Mouse (Mus musculus) liver, embryonic 15.5 days (tissue): ENCODE data around the gene Selenov. TPM values are rescaled to one million over a fixed set of nuclear protein-coding genes. Genes with fewer than 3 reads are reported as not detected.
"Not testable (repeated sequence)": the region's sequence is repeated elsewhere in the genome, so short reads cannot be mapped to it uniquely, and the experiment has no call there.

ENCODE experiments used
- ATAC-seq: fragments of 200-750 bp; cut with Nextera tagmentation; 2 replicates; pipeline ENCODE4 v1.8.0; 2017; ENCODE audit warnings: moderate number of reproducible peaks, mild to moderate bottlenecking, moderate library complexity; ENCODE audit not compliant: insufficient read depth
- H3K27ac ChIP-seq: fragments of 300-500 bp; sonication (generic); replicated peaks from 2 replicates; pipeline ENCODE4 v1.5.1; 2015; ENCODE audit warnings: mild to moderate bottlenecking, inconsistent platforms
- H3K27me3 ChIP-seq: fragments of 300-500 bp; sonication (generic); 2 replicates; pipeline ENCODE4 v1.6.1; 2015; ENCODE audit warnings: mild to moderate bottlenecking, inconsistent platforms
- H3K36me3 ChIP-seq: fragments of 300-500 bp; sonication (generic); replicated peaks from 2 replicates; pipeline ENCODE4 v1.6.1; 2015; ENCODE audit warnings: moderate library complexity, mild to moderate bottlenecking, inconsistent platforms
- H3K4me1 ChIP-seq: fragments of 300-500 bp; sonication (generic); replicated peaks from 2 replicates; pipeline ENCODE4 v1.6.1; 2015; ENCODE audit warnings: inconsistent platforms
- H3K4me2 ChIP-seq: fragments of 300-500 bp; sonication (generic); 2 replicates; pipeline ENCODE4 v1.6.1; 2015; ENCODE audit warnings: moderate library complexity, mild to moderate bottlenecking, inconsistent platforms
- H3K4me3 ChIP-seq: fragments of 300-500 bp; sonication (generic); replicated peaks from 2 replicates; pipeline ENCODE4 v1.5.1; 2015; ENCODE audit warnings: mild to moderate bottlenecking, inconsistent platforms
- H3K9ac ChIP-seq: fragments of 300-500 bp; sonication (generic); 2 replicates; pipeline ENCODE4 v1.6.1; 2015; ENCODE audit warnings: moderate library complexity, mild to moderate bottlenecking, inconsistent platforms
- H3K9me3 ChIP-seq: fragments of 300-500 bp; sonication (generic); replicated peaks from 2 replicates; pipeline ENCODE4 v1.6.1; 2016; ENCODE audit warnings: inconsistent platforms
- WGBS: fragments of 180-500 bp; shearing (Covaris S2); methylation state at CpG from one replicate; pipeline ENCODE4 v1.1.7; 2015; ENCODE audit warnings: mixed read lengths; ENCODE audit not compliant: insufficient replicate concordance; 5-methylcytosine and 5-hydroxymethylcytosine counted together
- polyA plus RNA-seq: library from polyadenylated mRNA; unstranded; fragments of >200 nt; fragmentation: Nextera tagmentation; extraction: Ambion mirVana; gene quantifications from 2 replicates; pipeline ENCODE4 v1.2.1, GENCODE M21; 2015

The Selenov gene
- polyA plus RNA-seq, 1 experiment from 2014 or later: 0.07 TPM

- Histone ChIP-seq H3K9ac (no peak overlapping the region), H3K4me3 (no peak overlapping the region), H3K9me3 (no peaks in the 10 kb centered on the region), H3K27me3 (peaks cover 30% of the 10 kb centered on the region), H3K27ac (no peak overlapping the region), H3K4me2 (no peak overlapping the region), H3K36me3 (no peaks in the 10 kb centered on the region), H3K4me1 (peaks cover 7% of the 10 kb centered on the region)
- WGBS: 4% methylated on average over 15 of the region's 15 CpGs
- ATAC-seq: no peak
Observed at GRCm38 (mm10) chr7:28263786-28264185, 27.2 kb downstream of the Selenov start.

DNA sequence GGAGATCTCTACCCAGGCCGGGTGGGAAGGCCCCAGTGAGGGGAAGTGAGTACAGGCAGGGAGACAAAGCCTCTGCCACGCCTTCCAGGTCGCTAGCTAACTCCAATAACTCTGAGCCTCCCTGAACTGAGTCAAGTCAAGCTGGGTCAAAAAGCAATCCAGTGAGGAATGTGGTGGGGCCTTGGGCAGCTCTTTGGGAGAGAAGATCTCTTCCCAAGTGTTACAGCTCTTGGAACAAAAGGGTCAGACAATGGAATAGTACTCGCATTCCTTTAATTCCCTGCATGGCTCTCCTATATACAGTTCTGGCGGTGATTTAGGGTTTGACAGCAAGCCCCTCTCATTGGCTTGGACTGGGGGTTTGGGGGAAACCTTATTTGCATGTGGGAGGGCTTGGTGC is 28.1 kb downstream of the Selenov start:
- Histone ChIP-seq H3K9ac (no peak overlapping the region), H3K4me3 (no peak overlapping the region), H3K9me3 (no peaks in the 10 kb centered on the region), H3K27me3 (peaks cover 21% of the 10 kb centered on the region), H3K36me3 (no peaks in the 10 kb centered on the region), H3K4me2 (no peak overlapping the region), H3K4me1 (no peaks in the 10 kb centered on the region), H3K27ac (no peak overlapping the region)
- WGBS: 44% methylated on average over 5 of the region's 5 CpGs
- ATAC-seq: no peak

DNA sequence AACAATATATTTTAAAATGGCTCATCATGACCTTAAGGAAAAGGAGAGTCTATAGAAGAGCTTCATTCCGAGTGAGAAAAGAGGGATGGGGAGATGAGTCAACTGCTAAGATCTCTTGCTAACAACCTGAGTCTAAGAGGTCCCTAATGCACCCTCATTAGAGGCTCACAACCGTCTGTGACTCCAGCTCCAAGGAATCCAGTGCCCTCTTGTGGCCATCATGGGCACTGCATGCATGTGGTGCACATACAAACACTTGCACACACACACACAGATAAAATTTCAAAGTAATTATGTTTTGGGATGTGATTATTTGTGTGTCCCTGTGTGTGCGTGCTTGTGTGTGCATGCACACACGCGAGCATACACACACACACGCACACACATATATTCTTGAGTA is 35.5 kb downstream of the Selenov start:
- Histone ChIP-seq H3K9me3 (peaks cover 5% of the 10 kb centered on the region; the same call in 1 of the 2 replicates), H3K9ac (no peak overlapping the region), H3K4me1 (no peaks in the 10 kb centered on the region), H3K36me3 (no peaks in the 10 kb centered on the region), H3K27me3 (no peaks in the 10 kb centered on the region), H3K4me3 (no peak overlapping the region), H3K4me2 (no peak overlapping the region), H3K27ac (no peak overlapping the region)
- WGBS: 62% methylated on average over 6 of the region's 6 CpGs
- no peak for ATAC-seq

DNA sequence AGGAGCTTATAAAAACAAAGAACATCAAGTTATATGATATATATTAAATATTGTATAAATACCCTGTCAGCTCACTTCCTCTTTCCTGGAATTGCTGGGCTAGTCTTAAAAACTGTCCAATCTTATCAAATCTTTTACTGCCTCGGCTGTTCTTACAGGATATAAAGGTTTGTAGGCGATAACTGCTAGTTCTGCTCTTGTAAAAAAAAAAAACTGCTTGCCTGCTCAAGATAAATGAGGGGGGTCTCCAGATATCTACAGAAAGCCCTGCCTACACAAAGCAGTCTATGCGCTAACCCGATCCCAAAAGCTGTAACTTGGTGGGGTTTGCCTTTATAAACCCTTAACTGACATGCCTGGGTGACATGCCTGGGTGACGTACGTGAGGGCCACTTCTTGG is 36.4 kb downstream of the Selenov start:
- ATAC-seq: no peak
- peaks cover 5% of the 10 kb centered on the region; the same call in 1 of the 2 replicates for H3K9me3 ChIP-seq
- no peak overlapping the region for H3K4me2 ChIP-seq
- H3K4me1 ChIP-seq: no peaks in the 10 kb centered on the region
- H3K27me3 ChIP-seq: no peaks in the 10 kb centered on the region
- WGBS: 33% methylated on average over 6 of the region's 6 CpGs
- no peak overlapping the region for H3K27ac ChIP-seq
- no peaks in the 10 kb centered on the region for H3K36me3 ChIP-seq
- H3K9ac ChIP-seq: no peak overlapping the region
- no peak overlapping the region for H3K4me3 ChIP-seq

DNA sequence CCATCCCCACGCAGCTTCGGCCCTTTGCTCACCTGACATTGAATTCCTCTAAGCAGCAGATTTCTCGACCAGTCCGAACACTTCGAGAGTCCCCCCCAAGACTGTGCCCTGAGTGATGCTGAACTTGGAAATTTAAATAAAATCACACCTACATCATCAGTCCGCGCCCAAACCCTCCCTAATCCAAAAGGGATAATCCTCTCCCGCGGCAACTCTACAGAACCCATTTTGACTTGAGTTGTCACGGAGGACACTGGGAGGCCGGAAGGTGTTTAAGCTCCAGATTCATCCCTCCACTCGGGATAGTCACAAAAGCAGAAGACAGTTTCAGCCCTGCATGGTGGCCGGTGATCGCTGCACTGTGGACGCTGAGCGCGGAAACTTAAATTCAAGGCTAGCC is 39.0 kb downstream of the Selenov start:
- no peak for ATAC-seq
- no peaks in the 10 kb centered on the region for H3K36me3 ChIP-seq
- H3K9me3 ChIP-seq: peaks cover 5% of the 10 kb centered on the region; the same call in 1 of the 2 replicates
- no peak overlapping the region for H3K9ac ChIP-seq
- no peaks in the 10 kb centered on the region for H3K4me1 ChIP-seq
- WGBS: 76% methylated on average over 17 of the region's 17 CpGs
- no peak overlapping the region for H3K4me2 ChIP-seq
- H3K4me3 ChIP-seq: no peak overlapping the region
- no peaks in the 10 kb centered on the region for H3K27me3 ChIP-seq
- no peak overlapping the region for H3K27ac ChIP-seq

DNA sequence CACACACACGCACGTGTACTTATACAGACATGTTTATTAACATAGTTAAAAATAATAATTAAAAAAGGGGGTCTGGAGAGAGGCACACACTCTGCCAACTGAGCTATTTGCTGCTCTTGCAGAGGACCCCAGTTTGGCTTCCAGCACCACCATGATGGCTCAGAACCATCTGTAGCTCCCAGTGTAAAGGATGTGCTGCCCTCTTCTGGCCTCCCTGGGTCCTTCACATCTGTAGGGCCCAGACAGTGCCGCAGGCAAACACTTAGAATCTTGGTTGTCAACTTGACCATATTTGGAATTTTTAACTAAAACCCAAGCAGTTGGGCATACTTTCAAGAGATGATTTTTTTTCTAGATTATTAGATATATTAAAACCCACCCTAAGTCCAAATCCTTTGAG is 42.0 kb downstream of the Selenov start:
- H3K27me3 ChIP-seq: no peaks in the 10 kb centered on the region
- 63% methylated on average over 3 of the region's 3 CpGs for WGBS

GRCm38 (mm10) chr7:28243943-28244342 is 47.0 kb downstream of the Selenov start:
- H3K9me3 ChIP-seq, H3K36me3 ChIP-seq, H3K27ac ChIP-seq, H3K4me3 ChIP-seq, H3K4me2 ChIP-seq, ATAC-seq, H3K4me1 ChIP-seq, H3K9ac ChIP-seq, H3K27me3 ChIP-seq: not testable (repeated sequence)
- WGBS: 30% methylated on average over 2 of the region's 2 CpGs

More for the DNA sequence above, 42.0 kb downstream of the Selenov start:
- Histone ChIP-seq H3K4me2 (no peak overlapping the region), H3K4me3 (no peak overlapping the region), H3K4me1 (no peaks in the 10 kb centered on the region), H3K36me3 (no peaks in the 10 kb centered on the region), H3K27ac (no peak overlapping the region), H3K9ac (no peak overlapping the region), H3K9me3 (no peaks in the 10 kb centered on the region)
- ATAC-seq: no peak

Other genes starting within 250 kb of the Selenov start
- 127 and 132 TPM in 2 replicates for gene Psmc4, start 241.1 kb downstream of the Selenov start, polyA plus RNA-seq
- gene Fcgbp, start 219.9 kb downstream of the Selenov start, polyA plus RNA-seq: 0.10 and 0.17 TPM in 2 replicates
- gene 9530053A07Rik, start 161.7 kb downstream of the Selenov start, polyA plus RNA-seq: not detected in 2 replicates
- 55.0 and 56.9 TPM in 2 replicates for gene Fbl, start 121.5 kb downstream of the Selenov start, polyA plus RNA-seq
- gene Dyrk1b, start 111.7 kb downstream of the Selenov start, polyA plus RNA-seq: 2.3 and 2.7 TPM in 2 replicates
- 0.52 and 0.75 TPM in 2 replicates for gene Eid2, start 23.3 kb downstream of the Selenov start, polyA plus RNA-seq
- gene Eid2b, start 13.4 kb downstream of the Selenov start, polyA plus RNA-seq: 1.7 and 1.8 TPM in 2 replicates
- not detected in 2 replicates for gene Dll3, start 11.1 kb upstream of the Selenov start, polyA plus RNA-seq
- gene Timm50, start 20.9 kb upstream of the Selenov start, polyA plus RNA-seq: 78.3 and 85.2 TPM in 2 replicates
- 29.9 and 35.3 TPM in 2 replicates for gene Supt5, start 47.6 kb upstream of the Selenov start, polyA plus RNA-seq
- 540 and 619 TPM in 2 replicates for gene Rps16, start 59.5 kb upstream of the Selenov start, polyA plus RNA-seq
- 4.5 and 5.1 TPM in 2 replicates for gene Plekhg2, start 81.4 kb upstream of the Selenov start, polyA plus RNA-seq
- 8.3 and 8.8 TPM in 2 replicates for gene Zfp36, start 89.1 kb upstream of the Selenov start, polyA plus RNA-seq
- 23.9 and 25.6 TPM in 2 replicates for gene Med29, start 101.5 kb upstream of the Selenov start, polyA plus RNA-seq
- gene Paf1, start 101.8 kb upstream of the Selenov start, polyA plus RNA-seq: 24.6 and 26.2 TPM in 2 replicates
- gene Gmfg, start 146.3 kb upstream of the Selenov start, polyA plus RNA-seq: 32.4 and 35.6 TPM in 2 replicates
- 0.09 and 0.20 TPM in 2 replicates for gene Lrfn1, start 160.8 kb upstream of the Selenov start, polyA plus RNA-seq
- not detected in 2 replicates for gene Ifnl2, start 219.3 kb upstream of the Selenov start, polyA plus RNA-seq
- not detected in 2 replicates for gene Ifnl3, start 231.7 kb upstream of the Selenov start, polyA plus RNA-seq
- gene Sycn, start 249.7 kb upstream of the Selenov start, polyA plus RNA-seq: 0.68 TPM in 1 of 2 replicates, not detected in the other